Mouse (Mus musculus) cerebellum, adult 2 months (tissue): ENCODE data around the gene Alkal2. TPM values are rescaled to one million over a fixed set of nuclear protein-coding genes. Genes with fewer than 3 reads are reported as not detected.

Experiments
- DNase-seq, 2 experiments: peaks; one replicate each; pipeline ENCODE4 v3.0.0; 2021
- H3K27ac ChIP-seq: fragments of 200-500 bp; 2 replicates; pipeline ENCODE4 v1.5.1; 2012; ENCODE audit warnings: low read length, control low read depth, inconsistent platforms; ENCODE audit not compliant: insufficient read depth
- H3K27me3 ChIP-seq: fragments of 200-500 bp; 2 replicates; pipeline ENCODE4 v1.6.1; 2012; ENCODE audit warnings: inconsistent platforms, mild to moderate bottlenecking, low read length, moderate library complexity; ENCODE audit not compliant: control insufficient read depth, insufficient read depth
- H3K4me1 ChIP-seq: fragments of 200-500 bp; 2 replicates; pipeline ENCODE4 v1.6.1; 2011; ENCODE audit warnings: low read length; ENCODE audit not compliant: control insufficient read depth, insufficient read depth
- H3K4me3 ChIP-seq: fragments of 200-500 bp; replicated peaks from 2 replicates; pipeline ENCODE3; 2011; ENCODE audit warnings: mild to moderate bottlenecking, low read depth, low read length, control low read depth; ENCODE audit not compliant: insufficient read depth
- CTCF ChIP-seq: fragments of 200-500 bp; IDR thresholded peaks from 2 replicates; pipeline ENCODE4 v1.5.1; 2011; ENCODE audit warnings: low read depth, mild to moderate bottlenecking, control low read depth, low read length, moderate library complexity, borderline replicate concordance; ENCODE audit not compliant: insufficient read depth
- POLR2A ChIP-seq: fragments of 200-500 bp; IDR thresholded peaks from 2 replicates; pipeline ENCODE4 v1.6.1; 2011; ENCODE audit warnings: low read length, control low read depth, borderline replicate concordance; ENCODE audit not compliant: insufficient read depth
- WGBS: fragments of 180-500 bp; shearing (Covaris S2); methylation state at CpG from one replicate; pipeline ENCODE4 v1.1.7; 2018; 5-methylcytosine and 5-hydroxymethylcytosine counted together
- polyA plus RNA-seq: library from polyadenylated mRNA; depleted of rRNA; stranded (reverse); fragments of >200 nt; gene quantifications from 2 replicates; pipeline ENCODE4 v1.2.3, GENCODE M21; 2012

Gene Alkal2
- polyA plus RNA-seq, 1 experiment = 0.11 TPM

DNA sequence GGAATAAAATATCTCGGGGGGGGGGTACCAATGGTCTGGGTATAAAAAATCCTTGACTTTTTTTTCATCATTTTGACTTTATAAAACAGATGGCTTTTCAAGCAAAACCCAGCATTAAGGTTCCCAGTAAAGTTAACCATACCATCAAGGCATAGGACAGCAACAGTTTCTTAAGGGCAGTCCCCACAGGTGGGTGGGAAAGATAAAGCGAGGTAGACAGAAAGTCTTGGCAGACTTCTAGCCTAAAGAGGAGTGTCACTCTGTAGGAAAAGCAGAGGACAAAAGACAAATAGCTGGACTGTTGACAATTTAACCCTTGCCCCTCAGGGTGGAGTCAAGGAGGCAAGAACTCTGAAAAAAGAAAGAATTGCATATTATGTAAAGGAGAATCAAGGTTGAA, 25.8 kb downstream of the Alkal2 start:
- WGBS = 64% methylated on average over 2 of the region's 2 CpGs

DNA sequence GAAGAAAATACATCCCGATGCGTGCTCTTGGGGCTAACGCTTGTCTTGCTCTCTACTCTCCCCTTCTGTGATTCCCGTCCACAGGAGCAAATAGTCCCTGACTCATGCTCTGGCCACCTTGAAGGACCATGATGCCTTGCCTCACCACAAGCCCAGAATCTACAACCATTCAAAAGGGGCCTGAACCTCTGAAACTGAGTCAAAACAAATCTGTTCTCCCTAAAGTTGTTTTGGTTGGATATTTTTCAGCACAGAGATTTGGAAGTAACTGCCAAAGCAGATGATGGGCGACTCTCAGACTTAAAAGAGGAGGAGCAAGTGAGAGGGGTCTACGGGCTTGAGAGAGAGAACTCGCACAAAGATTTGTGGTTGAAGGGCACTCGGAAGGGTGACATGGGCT, 26.7 kb downstream of the Alkal2 start:
- peak in 1 of 2 experiments; percentile 20 for DNase-seq
- Histone ChIP-seq H3K4me1 (peaks cover 2% of the 10 kb centered on the region), H3K27me3 (no peaks in the 10 kb centered on the region), H3K4me3 (peak overlapping the region; percentile 86), H3K27ac (peak overlapping the region; percentile 49; the same call in 1 of the 2 replicates)
- no peak for TF ChIP-seq CTCF
- no peak for TF ChIP-seq POLR2A
- 11% methylated on average over 8 of the region's 8 CpGs for WGBS

More for the DNA sequence above, 25.8 kb downstream of the Alkal2 start:
- Histone ChIP-seq H3K27me3 (no peaks in the 10 kb centered on the region), H3K4me3 (no peak overlapping the region), H3K27ac (no peak overlapping the region), H3K4me1 (peaks cover 2% of the 10 kb centered on the region)
- no peak for TF ChIP-seq POLR2A
- no peak for TF ChIP-seq CTCF
- DNase-seq = no peak

DNA sequence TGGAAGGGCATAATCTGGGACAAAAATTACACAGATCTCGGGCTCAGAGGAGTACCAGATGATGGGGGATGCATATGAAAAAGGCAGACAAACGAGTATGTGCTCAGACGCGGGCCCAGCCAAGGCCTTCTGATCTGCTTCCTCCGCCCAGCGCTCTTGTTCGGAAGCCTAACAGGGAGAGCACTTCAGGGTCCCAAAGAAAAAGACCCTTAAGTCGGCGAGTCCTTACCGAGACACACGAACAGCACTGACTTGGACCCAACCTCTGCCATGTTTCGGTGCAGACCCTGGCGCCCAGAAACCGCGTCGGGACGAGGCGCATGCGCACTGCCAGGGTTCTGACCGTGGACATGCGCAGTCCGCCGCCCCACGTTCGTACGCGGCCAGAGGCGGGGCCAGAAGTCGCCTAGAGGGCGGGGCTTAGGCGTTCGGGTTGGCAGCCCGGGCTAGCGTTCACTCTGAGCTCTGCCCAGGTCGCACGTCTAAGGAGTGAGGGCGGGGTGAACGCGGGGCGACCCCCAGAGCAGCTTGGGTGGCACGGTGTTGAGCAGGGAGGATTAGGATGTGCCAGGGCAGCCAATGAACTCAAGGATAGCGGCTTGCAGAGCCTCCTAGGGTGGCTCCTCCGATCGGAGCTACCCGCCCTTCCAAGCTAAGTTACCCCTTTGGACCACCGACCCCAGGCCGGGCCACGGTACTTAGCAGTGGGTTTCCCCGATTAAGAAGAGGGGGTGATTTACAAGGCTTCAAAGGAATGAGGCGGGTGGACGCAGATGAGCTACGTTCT, 27.3 kb downstream of the Alkal2 start, which contains the start of the genes Acp1 and Sh3yl1:
Acp1 (minus strand) TSS at position 329 of the 787 bp plus-strand sequence.
Sh3yl1 (plus strand) TSS at position 408 of the 787 bp plus-strand sequence.
- TF ChIP-seq POLR2A (peak; percentile 77; the same call in 1 of the 2 replicates), CTCF (no peak)
- peak; percentile 95 to 98 for DNase-seq
- peak within 1 kb of the TSS; percentile 86 for H3K4me3 ChIP-seq
- under 1% methylated on average over 52 of the region's 52 CpGs for WGBS
- H3K27ac ChIP-seq = peak within 1 kb of the TSS; percentile 49
- peaks cover 2% of the 10 kb centered on the region for H3K4me1 ChIP-seq
- no peaks in the 10 kb centered on the region for H3K27me3 ChIP-seq

DNA sequence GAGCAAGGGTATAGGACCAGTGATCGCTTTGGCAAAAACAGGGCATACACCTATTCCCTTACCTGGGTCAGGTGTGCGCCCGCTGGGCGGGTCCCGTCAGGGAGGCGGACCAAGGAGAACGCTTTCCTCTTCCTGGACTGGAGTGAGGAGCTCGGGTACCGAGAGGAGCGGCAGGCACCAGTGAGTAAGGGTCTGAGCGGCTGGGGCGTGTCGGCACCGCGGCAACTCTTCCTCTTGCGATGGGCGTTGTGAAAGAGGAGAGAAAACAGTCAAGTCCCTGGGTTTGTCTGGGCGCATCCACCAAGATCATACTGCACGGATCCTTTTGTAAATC, 27.9 kb downstream of the Alkal2 start:
- TF ChIP-seq CTCF = no peak
- no peak for TF ChIP-seq POLR2A
- Histone ChIP-seq H3K4me1 (peaks cover 2% of the 10 kb centered on the region), H3K27ac (peak overlapping the region; percentile 8; the same call in 1 of the 2 replicates), H3K4me3 (peak overlapping the region; percentile 86), H3K27me3 (no peaks in the 10 kb centered on the region)
- peak in 1 of 2 experiments; percentile 65 for DNase-seq
- WGBS = under 1% methylated on average over 19 of the region's 19 CpGs

DNA sequence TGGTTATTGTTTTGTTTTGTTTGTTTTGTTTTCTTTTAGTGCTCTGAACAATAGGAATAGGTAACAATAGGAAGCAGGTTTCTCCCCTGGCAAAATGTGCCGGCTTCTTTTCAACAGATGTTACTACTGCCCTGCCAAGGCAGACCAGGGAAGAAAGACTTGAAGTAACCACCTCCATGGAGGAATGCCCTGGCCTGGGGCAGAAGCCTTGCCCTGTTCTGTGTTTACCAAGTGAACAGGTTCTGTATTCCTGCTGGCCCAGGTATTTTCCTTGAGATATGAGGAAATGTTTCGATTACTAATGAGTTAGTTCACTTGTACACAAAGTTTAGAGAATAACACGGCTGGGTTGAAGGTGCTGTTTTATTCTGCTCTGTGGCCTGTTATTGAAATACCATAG, 28.7 kb downstream of the Alkal2 start:
- H3K4me1 ChIP-seq = peaks cover 2% of the 10 kb centered on the region
- WGBS = 73% methylated on average over 3 of the region's 3 CpGs
- TF ChIP-seq POLR2A = no peak
- no peak for TF ChIP-seq CTCF
- no peaks in the 10 kb centered on the region for H3K27me3 ChIP-seq
- H3K4me3 ChIP-seq = no peak overlapping the region
- no peak overlapping the region for H3K27ac ChIP-seq
- DNase-seq = no peak

DNA sequence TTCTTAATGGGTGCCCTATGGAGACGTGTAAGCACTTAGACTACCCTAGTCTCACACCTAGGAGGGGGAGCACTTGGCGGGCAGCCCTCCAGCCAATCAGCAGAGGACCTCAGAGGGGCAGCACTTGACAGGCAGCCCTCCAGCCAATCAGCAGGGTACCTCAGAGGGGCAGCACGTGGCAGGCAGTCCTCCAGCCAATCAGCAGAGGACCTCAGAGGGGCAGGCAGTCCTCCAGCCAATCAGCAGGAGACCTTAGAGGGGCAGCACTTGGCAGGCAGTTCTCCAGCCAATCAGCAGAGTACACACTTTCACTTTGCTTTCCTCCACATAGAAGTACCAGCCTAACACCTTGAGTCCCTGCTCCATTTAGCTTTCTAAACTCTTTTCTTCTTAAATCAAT, 38.3 kb downstream of the Alkal2 start:
- no peaks in the 10 kb centered on the region for H3K4me1 ChIP-seq
- H3K4me3 ChIP-seq = no peak overlapping the region
- H3K27ac ChIP-seq = no peak overlapping the region
- TF ChIP-seq CTCF = no peak
- TF ChIP-seq POLR2A = no peak
- DNase-seq = no peak
- 73% methylated on average over 3 of the region's 3 CpGs for WGBS
- H3K27me3 ChIP-seq = no peaks in the 10 kb centered on the region

DNA sequence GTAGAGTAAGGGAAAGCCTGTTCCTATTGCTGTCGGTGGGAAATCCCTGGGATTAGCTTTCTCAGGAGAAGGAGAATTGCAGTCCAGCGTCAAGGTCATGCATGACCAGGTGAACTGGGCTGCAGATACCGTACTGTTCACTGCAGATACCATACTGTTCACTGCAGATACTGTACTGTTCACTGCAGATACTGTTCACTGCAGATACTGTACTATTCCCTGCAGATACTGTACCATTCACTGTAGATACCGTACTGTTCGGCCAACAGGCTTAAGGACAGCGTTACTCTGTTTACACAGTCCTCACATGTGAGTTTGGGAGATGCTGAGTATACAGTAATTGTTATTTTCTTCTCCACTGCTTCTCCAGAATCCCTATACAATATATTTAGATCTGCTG, 44.1 kb downstream of the Alkal2 start:
- Histone ChIP-seq H3K27ac (no peak overlapping the region), H3K27me3 (no peaks in the 10 kb centered on the region), H3K4me1 (no peaks in the 10 kb centered on the region), H3K4me3 (no peak overlapping the region)
- TF ChIP-seq POLR2A = no peak
- no peak for TF ChIP-seq CTCF
- no peak for DNase-seq
- 91% methylated on average over 6 of the region's 6 CpGs for WGBS

DNA sequence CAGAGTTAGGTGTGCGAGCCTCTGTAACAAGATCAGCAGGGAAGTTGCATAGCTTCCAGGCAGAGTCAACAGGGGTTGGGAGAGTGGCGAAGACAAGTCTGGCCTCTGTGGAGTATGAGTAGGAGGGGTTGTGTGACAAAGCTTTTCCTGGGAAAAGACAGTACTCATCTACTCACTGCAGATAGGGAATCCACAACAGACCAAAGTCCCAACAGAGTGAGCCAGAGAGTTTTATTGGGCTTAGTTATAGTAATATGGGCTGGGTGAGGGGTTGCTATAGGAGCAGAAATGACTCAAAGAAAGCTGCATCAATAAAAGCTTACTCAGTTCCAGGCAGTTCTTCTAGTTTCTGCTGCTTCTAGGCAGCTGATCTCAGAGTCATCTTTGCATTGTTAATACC, 49.2 kb downstream of the Alkal2 start:
- H3K27ac ChIP-seq = no peak overlapping the region

More for the DNA sequence above, 49.2 kb downstream of the Alkal2 start:
- no peak overlapping the region for H3K4me3 ChIP-seq
- no peaks in the 10 kb centered on the region for H3K4me1 ChIP-seq
- DNase-seq = no peak
- TF ChIP-seq CTCF = no peak
- TF ChIP-seq POLR2A = no peak
- H3K27me3 ChIP-seq = no peaks in the 10 kb centered on the region
- WGBS = 81% methylated on average over 2 of the region's 2 CpGs
